Mouse (Mus musculus) CD4-positive, CD25-positive, alpha-beta regulatory T cell, adult 4 months (primary cell): ENCODE measurements around the gene Tnfaip2. TPM values are rescaled to one million over a fixed set of nuclear protein-coding genes. Genes with fewer than 3 reads are reported as not detected.

ENCODE experiments used
- ATAC-seq: one replicate; pipeline ENCODE4 v1.8.0; 2017
- polyA plus RNA-seq, 2 experiments: library from polyadenylated mRNA; unstranded; fragments of 100-300 nt; shearing (Covaris generic); gene quantifications; one replicate each; pipeline ENCODE4 v1.2.1; 2017

Tnfaip2 gene
- polyA plus RNA-seq, 2 experiments from 2014 or later: not detected

GRCm38 (mm10) chr12:111445890-111446613 lies 3.8 kb downstream of the Tnfaip2 start:
- ATAC-seq: no peak

DNA sequence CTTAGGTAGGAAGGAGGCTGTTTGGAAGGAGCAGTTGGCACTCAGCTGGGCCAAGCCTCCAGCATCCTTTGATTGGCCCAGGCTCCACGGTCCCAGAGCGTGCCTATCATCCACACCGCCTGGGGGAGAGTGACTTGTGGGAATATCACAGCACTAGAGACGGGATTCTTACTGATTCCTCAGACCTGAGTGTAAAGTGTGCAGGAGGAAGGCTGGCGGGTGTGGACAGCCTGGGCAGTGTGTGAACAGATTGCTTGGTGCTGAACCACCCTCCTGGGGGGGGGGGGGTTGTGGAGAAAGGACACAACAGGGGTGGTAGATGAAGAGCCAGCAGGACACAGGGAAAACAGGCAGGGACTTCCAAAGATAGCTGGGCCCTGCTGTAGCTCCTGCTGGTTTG lies 4.5 kb downstream of the Tnfaip2 start:
- no peak for ATAC-seq

GRCm38 (mm10) chr12:111447350-111447749 lies 5.1 kb downstream of the Tnfaip2 start:
- ATAC-seq: no peak

- ATAC-seq: no peak
Measured at GRCm38 (mm10) chr12:111447898-111448760, 5.9 kb downstream of the Tnfaip2 start.

DNA sequence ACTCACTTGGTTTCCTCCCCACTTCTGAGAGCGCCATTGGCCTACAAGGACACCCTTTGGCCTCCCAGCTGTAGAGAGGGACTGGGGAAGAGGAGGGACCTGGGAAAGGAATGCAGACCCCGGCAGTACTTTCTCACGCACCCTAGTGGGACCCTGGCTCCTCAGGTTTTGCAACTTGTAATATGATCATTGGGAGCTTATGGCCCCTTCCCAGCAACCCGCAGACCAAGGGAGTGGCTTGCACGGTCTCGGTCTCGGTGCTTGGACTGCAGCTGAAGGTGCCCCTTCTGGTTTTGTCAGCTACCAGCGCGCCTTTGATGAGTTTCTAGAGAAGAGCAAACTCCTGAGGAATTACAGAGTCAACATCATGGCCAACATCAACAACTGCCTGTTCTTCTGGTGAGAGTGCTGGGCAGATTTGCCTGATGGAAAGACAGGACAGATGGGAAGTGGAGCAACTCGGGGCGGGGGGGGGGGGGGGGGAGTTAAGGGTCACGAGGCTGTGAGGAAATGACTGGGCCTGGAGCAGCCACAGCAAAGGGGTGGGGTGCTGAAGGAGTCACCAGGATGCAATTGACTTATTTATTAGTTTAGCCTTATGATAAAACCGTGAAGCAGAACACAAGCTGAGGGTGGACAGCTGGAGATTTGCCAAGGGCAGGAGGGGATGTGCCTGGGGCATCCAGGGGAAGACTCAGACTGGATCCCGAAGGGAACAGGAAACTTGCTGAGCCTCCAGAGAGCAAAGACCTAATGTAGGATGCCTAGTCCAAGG lies 6.8 kb downstream of the Tnfaip2 start:
- ATAC-seq: no peak

GRCm38 (mm10) chr12:111450359-111450758 lies 8.1 kb downstream of the Tnfaip2 start:
- no peak for ATAC-seq

DNA sequence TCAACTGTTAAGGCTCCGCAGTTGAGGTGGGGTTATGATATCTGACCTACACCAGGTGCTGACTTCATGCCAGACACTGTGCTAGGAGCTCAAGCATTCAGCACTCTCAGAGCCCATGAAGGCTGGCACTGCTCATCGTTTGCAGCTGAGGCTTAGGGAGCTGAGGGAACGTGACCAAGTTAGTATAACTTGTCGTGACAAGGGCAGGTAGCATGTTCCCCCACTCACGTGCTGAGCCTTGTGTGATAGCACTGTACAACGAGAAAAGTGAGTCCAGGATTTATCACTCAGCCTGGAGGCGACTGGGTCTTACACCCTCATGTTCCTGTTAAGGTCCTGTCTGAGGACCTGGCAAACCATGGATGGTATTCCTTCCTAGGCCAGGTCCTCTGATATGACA lies 9.3 kb downstream of the Tnfaip2 start:
- no peak for ATAC-seq

GRCm38 (mm10) chr12:111454021-111454420 lies 11.8 kb downstream of the Tnfaip2 start:
- no peak for ATAC-seq

DNA sequence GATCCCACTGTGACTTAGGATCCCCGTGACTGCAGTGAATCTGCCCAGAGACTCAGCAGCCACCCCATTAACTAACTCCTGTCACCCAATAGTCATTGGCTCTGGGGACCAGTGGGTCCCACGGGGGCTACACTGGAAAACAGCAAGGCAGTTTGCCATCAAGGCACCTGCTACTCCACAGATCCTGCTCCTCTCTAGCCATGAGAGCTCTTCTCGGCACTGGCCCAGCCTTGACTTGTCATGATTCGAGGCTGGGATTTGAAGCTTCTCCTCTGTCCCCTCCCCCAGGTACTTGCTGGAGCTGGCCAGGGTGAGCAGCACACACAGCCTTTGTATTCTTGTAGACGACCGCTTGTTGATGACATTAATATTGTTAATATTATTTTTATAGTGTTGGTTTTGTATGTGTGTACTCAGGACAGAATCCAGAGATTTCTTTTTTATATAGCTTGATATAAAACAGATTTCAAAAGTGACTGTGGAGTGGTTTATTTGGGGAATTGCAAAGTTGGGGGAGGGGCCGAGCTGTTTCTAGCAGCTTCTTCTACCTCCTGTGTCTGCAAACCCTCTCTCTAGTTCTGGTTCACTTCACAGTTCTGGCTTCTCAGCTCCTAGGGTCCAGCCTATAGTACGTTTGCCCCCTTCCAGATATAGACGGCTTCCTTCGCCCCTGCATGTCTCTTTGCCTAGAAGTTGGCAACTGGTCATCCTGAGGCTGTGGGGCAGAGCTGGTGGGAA lies 12.4 kb downstream of the Tnfaip2 start:
- ATAC-seq: no peak

GRCm38 (mm10) chr12:111455311-111455846 lies 13.1 kb downstream of the Tnfaip2 start:
- ATAC-seq: no peak

GRCm38 (mm10) chr12:111455860-111456259 lies 13.6 kb downstream of the Tnfaip2 start:
- ATAC-seq: no peak

DNA sequence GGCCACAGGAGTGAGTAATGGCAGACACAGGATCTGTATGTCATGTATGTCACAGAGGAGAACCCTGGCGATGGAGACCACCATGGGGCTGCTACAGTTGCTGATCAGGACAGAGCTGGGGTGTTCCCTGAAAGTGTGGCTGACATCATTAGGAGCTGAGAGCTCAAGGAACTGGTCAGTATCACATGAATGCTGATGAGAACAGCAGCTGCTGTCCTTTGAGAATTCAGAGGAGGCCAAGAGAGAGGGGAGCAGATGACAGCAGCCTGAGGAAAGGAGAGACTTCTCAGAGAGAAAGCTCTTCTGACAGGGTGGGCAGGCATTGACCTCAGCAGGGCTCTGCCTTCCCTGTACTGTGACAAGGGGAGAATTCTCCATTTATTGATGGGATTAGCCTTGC lies 15.5 kb downstream of the Tnfaip2 start:
- ATAC-seq: no peak

DNA sequence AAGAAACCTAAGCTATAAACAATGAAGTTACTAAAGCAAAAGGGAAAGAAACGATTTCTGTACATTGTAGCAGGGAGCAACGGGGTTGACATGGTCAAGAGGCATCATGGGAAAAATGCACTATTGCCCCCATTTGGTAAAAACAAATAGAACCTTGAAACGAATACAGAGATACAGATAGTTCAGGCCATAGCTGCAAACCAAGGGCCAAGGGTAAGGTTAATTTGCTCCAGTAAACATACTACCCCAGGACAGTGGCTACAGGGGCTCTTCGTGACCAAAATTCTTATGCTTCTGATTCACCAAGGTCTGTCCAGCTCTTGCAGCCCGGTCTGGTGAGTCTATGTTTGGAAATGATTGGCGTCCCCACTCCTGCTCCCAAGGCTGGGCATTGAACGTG lies 21.3 kb downstream of the Tnfaip2 start:
- no peak for ATAC-seq

DNA sequence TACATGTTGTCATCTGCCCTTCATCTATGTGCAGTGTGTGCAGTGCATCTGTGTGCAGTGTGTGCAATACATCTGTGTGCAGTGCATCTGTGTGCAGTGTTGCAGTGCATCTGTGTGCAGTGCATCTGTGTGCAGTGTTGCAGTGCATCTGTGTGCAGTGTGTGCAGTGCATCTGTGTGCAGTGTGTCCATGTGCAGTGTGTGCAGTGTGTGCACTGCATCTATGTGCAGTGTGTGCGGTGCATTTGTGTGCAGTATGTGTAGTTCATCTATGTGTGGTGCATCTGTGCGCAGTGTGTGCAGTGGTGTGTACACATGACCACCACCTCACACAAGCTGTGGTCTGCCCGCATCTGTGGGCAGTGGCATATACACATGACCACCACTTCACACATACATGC lies 24.1 kb downstream of the Tnfaip2 start:
- ATAC-seq: no peak

- no peak for ATAC-seq
Measured at GRCm38 (mm10) chr12:111468206-111468605, 25.9 kb downstream of the Tnfaip2 start.

GRCm38 (mm10) chr12:111469507-111469906 lies 27.2 kb downstream of the Tnfaip2 start:
- no peak for ATAC-seq

DNA sequence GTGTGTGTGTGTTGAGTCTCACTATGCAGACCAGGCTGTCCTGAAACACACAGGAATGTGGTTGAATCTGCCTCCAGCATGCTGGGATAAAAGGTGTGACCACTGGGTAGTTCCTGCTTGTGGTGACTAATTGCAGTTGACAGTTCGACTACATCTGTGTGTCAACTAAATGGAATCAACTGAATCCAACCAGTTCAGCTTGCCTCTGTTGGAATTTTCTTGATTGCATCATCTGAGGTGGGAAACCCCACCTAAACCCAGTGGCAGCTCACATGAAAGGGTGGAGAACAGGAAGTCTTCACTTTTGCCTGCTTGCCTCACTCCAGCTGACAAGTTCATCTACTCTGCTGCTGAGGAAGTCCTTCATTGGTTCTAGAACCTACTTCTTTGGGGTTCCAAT lies 28.9 kb downstream of the Tnfaip2 start:
- ATAC-seq: no peak

- no peak for ATAC-seq
Measured at GRCm38 (mm10) chr12:111471721-111472120, 29.5 kb downstream of the Tnfaip2 start.

- ATAC-seq: no peak
Measured at GRCm38 (mm10) chr12:111472886-111473285, 30.6 kb downstream of the Tnfaip2 start.

DNA sequence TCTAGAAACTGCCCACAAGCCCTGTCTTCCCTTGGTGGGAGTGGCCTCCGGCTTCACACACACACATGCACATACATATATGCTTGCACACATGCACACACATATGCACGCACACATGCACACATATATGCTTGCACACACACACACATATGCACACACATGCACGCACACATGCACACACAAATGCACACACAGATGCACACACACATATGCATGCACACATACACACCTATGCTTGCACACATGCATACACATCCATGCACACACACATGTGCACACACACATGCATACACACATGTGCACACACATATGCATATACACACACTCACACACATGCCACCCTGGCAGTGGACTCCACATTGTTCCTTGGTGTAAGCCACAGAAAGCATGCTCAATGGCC lies 32.1 kb downstream of the Tnfaip2 start:
- no peak for ATAC-seq

GRCm38 (mm10) chr12:111474893-111475643 lies 32.8 kb downstream of the Tnfaip2 start:
- no peak for ATAC-seq
